Mouse (Mus musculus) heart, adult 9 months (tissue): ENCODE measurements at regions not wholly inside any gene's neighbourhood (a gene's known extent, or its start where the extent isn't known, plus 50 kb on each side); places are given as distances from the start of the nearest gene placed in this dataset.
"Not testable (repeated sequence)": the region's sequence is repeated elsewhere in the genome, so short reads cannot be mapped to it uniquely, and the experiment has no call there.

Source experiments
- DNase-seq, 2 experiments: peaks; one replicate each; pipeline ENCODE4 v3.0.0; 2022; ENCODE audit warnings: low spot score in 2 of 2

- not testable (repeated sequence) for DNase-seq
Observed at GRCm38 (mm10) chr5:118492522-118492921, 68.0 kb upstream of the Med13l start.

GRCm38 (mm10) chr5:118494649-118495477 lies 65.6 kb upstream of the Med13l start:
- no peak for DNase-seq

GRCm38 (mm10) chr5:118495478-118495760 lies 65.1 kb upstream of the Med13l start:
- DNase-seq, result no peak

DNA sequence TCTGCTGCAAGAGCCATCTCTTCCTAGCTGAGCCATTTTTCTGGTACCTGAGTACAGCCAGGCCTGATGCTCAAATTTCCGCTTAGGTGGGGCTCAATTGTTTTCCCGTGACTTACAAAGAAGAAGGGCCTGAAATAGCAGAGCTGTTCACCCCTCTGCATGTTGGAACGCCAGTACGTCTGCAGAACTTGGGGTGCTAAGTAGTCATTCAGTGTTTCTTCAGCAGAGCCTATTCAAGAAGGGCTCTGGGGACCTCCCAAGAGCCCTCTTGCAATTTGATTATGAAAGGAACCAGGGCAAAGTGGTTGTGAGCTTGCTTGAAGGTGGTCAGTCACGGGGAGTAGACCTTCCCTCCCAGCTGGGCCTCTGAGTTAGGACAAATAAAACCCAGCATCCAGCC lies 58.9 kb upstream of the Med13l start:
- no peak for DNase-seq

DNA sequence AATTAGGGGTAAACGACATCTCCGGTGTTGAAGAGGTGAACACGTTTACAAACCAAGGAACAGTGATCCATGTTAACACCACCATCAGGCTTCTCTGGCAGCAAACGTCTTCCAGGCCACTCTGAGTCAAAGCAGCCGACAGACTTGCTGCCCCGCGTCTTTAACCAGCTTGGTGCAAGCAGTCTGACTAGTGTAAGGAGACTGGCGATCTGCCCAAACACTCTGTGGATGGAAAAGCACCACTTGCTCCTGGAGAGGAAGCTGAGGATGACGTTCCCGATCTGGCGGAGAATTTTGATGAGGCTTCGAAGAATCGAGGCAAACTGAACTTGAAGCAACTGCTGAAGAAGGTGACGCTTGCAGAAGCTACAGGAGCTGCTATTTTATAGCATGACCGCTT lies 57.5 kb upstream of the Med13l start:
- DNase-seq, result peak; percentile 20 to 35

DNA sequence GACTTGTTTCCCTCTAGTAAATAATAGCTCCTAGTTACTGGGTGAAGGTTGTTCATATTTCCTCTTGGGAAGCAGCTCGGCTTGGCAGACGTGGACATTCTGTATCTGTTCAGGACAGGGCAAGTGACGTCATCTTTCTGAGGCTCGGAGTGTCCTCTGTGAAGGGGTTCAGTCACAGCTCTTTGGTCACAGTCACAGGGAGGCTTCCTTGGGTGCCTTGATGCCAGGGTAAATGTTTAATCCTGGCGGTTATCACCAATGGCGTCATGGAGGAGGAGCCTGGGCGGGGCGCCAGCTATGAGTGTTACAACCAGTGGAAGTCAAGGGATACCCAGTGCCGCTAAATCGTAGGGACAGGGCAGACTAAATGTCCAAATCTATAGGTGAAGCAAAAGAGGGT lies 56.3 kb upstream of the Med13l start:
- DNase-seq, result peak; percentile 49 to 69

- no peak for DNase-seq
Observed at GRCm38 (mm10) chr5:118504926-118505325, 55.6 kb upstream of the Med13l start.

DNA sequence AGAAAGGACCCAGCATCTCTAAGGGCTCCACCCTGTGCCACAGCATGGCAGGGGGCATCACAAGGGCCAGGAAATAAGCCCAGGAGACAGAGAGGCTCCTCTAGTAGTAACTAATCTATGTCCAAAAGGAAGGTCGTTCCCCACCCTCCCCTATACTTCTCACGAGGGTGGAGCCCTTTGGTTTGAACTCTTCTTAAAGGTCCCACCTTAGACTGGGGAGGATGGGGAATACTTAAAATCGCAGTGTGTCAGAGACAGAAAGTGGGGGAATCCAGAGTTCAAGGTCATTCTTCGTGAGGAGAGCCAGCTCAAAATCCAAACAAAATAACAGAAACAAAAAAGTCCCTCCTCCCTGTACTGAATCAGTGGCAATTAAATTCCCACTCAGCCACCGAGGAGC lies 50.6 kb upstream of the Med13l start:
- no peak for DNase-seq
